Mouse (Mus musculus) MEL (cell line): ENCODE measurements around the gene Brd9. TPM values are rescaled to one million over a fixed set of nuclear protein-coding genes. Genes with fewer than 3 reads are reported as not detected.

Experiments
- DNase-seq: peaks from one replicate; pipeline ENCODE4 v3.0.0; 2011; ENCODE audit warnings: low read depth, low spot score
- H3K27ac ChIP-seq: 2 replicates; pipeline ENCODE4 v1.5.1; 2012; ENCODE audit warnings: low read depth, mild to moderate bottlenecking, control low read depth, low read length, moderate library complexity; ENCODE audit not compliant: control insufficient read depth
- H3K27me3 ChIP-seq, 2 experiments: fragments of 150-350 bp in 1 of 2; sonication (generic) in 1 of 2; 2 replicates each; pipeline ENCODE4 v1.6.1; 2012; ENCODE audit warnings: low read length in 2 of 2, mild to moderate bottlenecking in 2 of 2, improper control_type of control experiment in 1 of 2, moderate library complexity in 1 of 2; ENCODE audit not compliant: insufficient read depth in 2 of 2, control insufficient read depth in 1 of 2
- H3K36me3 ChIP-seq, 2 experiments: 2 replicates each; pipeline ENCODE4 v1.6.1; 2012 to 2014; ENCODE audit warnings: low read length in 2 of 2, improper control_type of control experiment in 1 of 2, inconsistent platforms in 1 of 2, mild to moderate bottlenecking in 1 of 2; ENCODE audit not compliant: insufficient read depth in 2 of 2, control insufficient read depth in 1 of 2
- H3K4me1 ChIP-seq, 2 experiments: fragments of 150-350 bp in 1 of 2; sonication (generic) in 1 of 2; 2 replicates each; pipeline ENCODE4 v1.6.1; 2012; ENCODE audit warnings: low read length in 2 of 2, improper control_type of control experiment in 1 of 2, mild to moderate bottlenecking in 1 of 2; ENCODE audit not compliant: insufficient read depth in 2 of 2, control insufficient read depth in 1 of 2
- H3K4me3 ChIP-seq, 2 experiments: fragments of 150-350 bp in 1 of 2; sonication (generic) in 1 of 2; 2 replicates each; pipeline ENCODE4 v1.5.1; 2012; ENCODE audit warnings: low read depth in 2 of 2, low read length in 2 of 2, mild to moderate bottlenecking in 2 of 2, moderate library complexity in 2 of 2, control low read depth in 1 of 2, improper control_type of control experiment in 1 of 2; ENCODE audit not compliant: control insufficient read depth in 1 of 2, insufficient read depth in 1 of 2
- H3K79me2 ChIP-seq: 2 replicates; pipeline ENCODE4 v1.6.1; 2012; ENCODE audit warnings: mild to moderate bottlenecking, low read length, moderate library complexity; ENCODE audit not compliant: control insufficient read depth, poor library complexity, insufficient read depth
- H3K9ac ChIP-seq: 2 replicates; pipeline ENCODE4 v1.6.1; 2012; ENCODE audit warnings: low read depth, mild to moderate bottlenecking, control low read depth, low read length, moderate library complexity; ENCODE audit not compliant: control insufficient read depth, poor library complexity, severe bottlenecking
- H3K9me3 ChIP-seq: fragments of 150-350 bp; sonication (generic); replicated peaks from 2 replicates; pipeline ENCODE4 v1.6.1; 2012; ENCODE audit warnings: mild to moderate bottlenecking, low read length, improper control_type of control experiment, moderate library complexity; ENCODE audit not compliant: insufficient read depth
- BHLHE40 ChIP-seq: IDR thresholded peaks from 2 replicates; pipeline ENCODE4 v1.6.1; 2012; ENCODE audit warnings: low read depth, mild to moderate bottlenecking, inconsistent platforms, low read length, improper control_type of control experiment, borderline replicate concordance
- CHD1 ChIP-seq: IDR thresholded peaks from 2 replicates; pipeline ENCODE4 v1.6.1; 2012; ENCODE audit warnings: low read depth, mild to moderate bottlenecking, inconsistent platforms, low read length, improper control_type of control experiment
- CHD2 ChIP-seq: IDR thresholded peaks from 2 replicates; pipeline ENCODE4 v1.6.1; 2011; ENCODE audit warnings: low read length, improper control_type of control experiment
- CTCF ChIP-seq, 3 experiments: IDR thresholded peaks in 2 of 3; conservative IDR thresholded peaks in 1 of 3; 2 replicates each; pipeline ENCODE4 v1.5.1; 2011 to 2012; ENCODE audit warnings: low read length in 3 of 3, low read depth in 2 of 3, mild to moderate bottlenecking in 2 of 3, improper control_type of control experiment in 1 of 3, inconsistent platforms in 1 of 3, mixed read lengths in 1 of 3, moderate library complexity in 1 of 3; ENCODE audit not compliant: control insufficient read depth in 1 of 3, insufficient read depth in 1 of 3, poor library complexity in 1 of 3, severe bottlenecking in 1 of 3
- E2F4 ChIP-seq: IDR thresholded peaks from 2 replicates; pipeline ENCODE4 v1.6.1; 2011; ENCODE audit warnings: low read depth, low read length, improper control_type of control experiment, borderline replicate concordance
- ELF1 ChIP-seq: IDR thresholded peaks from 2 replicates; pipeline ENCODE4 v1.6.1; 2014; ENCODE audit warnings: low read depth, mild to moderate bottlenecking, inconsistent platforms, low read length, improper control_type of control experiment, moderate library complexity
- EP300 ChIP-seq, 2 experiments: IDR thresholded peaks; 2 replicates each; pipeline ENCODE4 v1.6.1; 2011; ENCODE audit warnings: improper control_type of control experiment in 2 of 2, low read length in 2 of 2, low read depth in 1 of 2, mild to moderate bottlenecking in 1 of 2
- GABPA ChIP-seq: IDR thresholded peaks from 2 replicates; pipeline ENCODE4 v1.6.1; 2012; ENCODE audit warnings: low read depth, mild to moderate bottlenecking, inconsistent platforms, low read length, improper control_type of control experiment, moderate library complexity
- GATA1 ChIP-seq: IDR thresholded peaks from 2 replicates; pipeline ENCODE4 v1.6.1; 2011; ENCODE audit warnings: low read depth, low read length, improper control_type of control experiment
- HCFC1 ChIP-seq: IDR thresholded peaks from 2 replicates; pipeline ENCODE4 v1.6.1; 2012; ENCODE audit warnings: low read depth, mild to moderate bottlenecking, inconsistent platforms, low read length, improper control_type of control experiment, moderate library complexity
- JUND ChIP-seq: IDR thresholded peaks from 2 replicates; pipeline ENCODE4 v1.6.1; 2011; ENCODE audit warnings: low read depth, mild to moderate bottlenecking, improper control_type of control experiment, low read length
- KAT2A ChIP-seq: conservative IDR thresholded peaks from 2 replicates; pipeline ENCODE4 v1.6.1; 2012; ENCODE audit warnings: low read depth, low read length, improper control_type of control experiment, inconsistent platforms
- MAFK ChIP-seq: IDR thresholded peaks from 2 replicates; pipeline ENCODE4 v1.6.1; 2011; ENCODE audit warnings: low read depth, mild to moderate bottlenecking, low read length, improper control_type of control experiment, borderline replicate concordance
- MAX ChIP-seq: IDR thresholded peaks from 2 replicates; pipeline ENCODE4 v1.6.1; 2011; ENCODE audit warnings: low read length, improper control_type of control experiment
- MAZ ChIP-seq: IDR thresholded peaks from 2 replicates; pipeline ENCODE4 v1.6.1; 2012; ENCODE audit warnings: low read depth, mild to moderate bottlenecking, inconsistent platforms, low read length, improper control_type of control experiment
- MEF2A ChIP-seq: IDR thresholded peaks from 2 replicates; pipeline ENCODE4 v1.6.1; 2014; ENCODE audit warnings: low read depth, mild to moderate bottlenecking, inconsistent platforms, low read length, improper control_type of control experiment; ENCODE audit not compliant: poor library complexity, insufficient replicate concordance, severe bottlenecking; ENCODE audit errors: extremely low read depth
- MXI1 ChIP-seq: IDR thresholded peaks from 2 replicates; pipeline ENCODE4 v1.6.1; 2011; ENCODE audit warnings: mild to moderate bottlenecking, low read depth, low read length, improper control_type of control experiment
- MYB ChIP-seq: IDR thresholded peaks from 2 replicates; pipeline ENCODE4 v1.6.1; 2011; ENCODE audit warnings: mild to moderate bottlenecking, low read depth, low read length, improper control_type of control experiment
- MYC ChIP-seq: IDR thresholded peaks from 2 replicates; pipeline ENCODE4 v1.6.1; 2011; ENCODE audit warnings: low read depth, mild to moderate bottlenecking, low read length, improper control_type of control experiment, moderate library complexity
- NELFE ChIP-seq: IDR thresholded peaks from 2 replicates; pipeline ENCODE4 v1.6.1; 2011; ENCODE audit warnings: low read depth, low read length, improper control_type of control experiment
- NRF1 ChIP-seq: IDR thresholded peaks from 2 replicates; pipeline ENCODE4 v1.6.1; 2014; ENCODE audit warnings: low read depth, mild to moderate bottlenecking, inconsistent platforms, low read length, improper control_type of control experiment, moderate library complexity; ENCODE audit not compliant: poor library complexity, insufficient read depth, severe bottlenecking
- POLR2A ChIP-seq, 2 experiments: IDR thresholded peaks; 2 replicates each; pipeline ENCODE4 v1.6.1; 2011 to 2012; ENCODE audit warnings: low read length in 2 of 2, mild to moderate bottlenecking in 2 of 2, control low read depth in 1 of 2, improper control_type of control experiment in 1 of 2, low read depth in 1 of 2, moderate library complexity in 1 of 2; ENCODE audit not compliant: control insufficient read depth in 1 of 2, insufficient read depth in 1 of 2, poor library complexity in 1 of 2
- POLR2AphosphoS2 ChIP-seq: IDR thresholded peaks from 2 replicates; pipeline ENCODE4 v1.6.1; 2011; ENCODE audit warnings: low read length, improper control_type of control experiment
- POLR2AphosphoS5 ChIP-seq: IDR thresholded peaks from 2 replicates; pipeline ENCODE4 v1.6.1; 2012; ENCODE audit warnings: low read depth, borderline replicate concordance, mild to moderate bottlenecking, inconsistent platforms, low read length, moderate library complexity, mixed read lengths
- RAD21 ChIP-seq: IDR thresholded peaks from 2 replicates; pipeline ENCODE4 v1.6.1; 2011; ENCODE audit warnings: mild to moderate bottlenecking, low read depth, low read length, improper control_type of control experiment
- RCOR1 ChIP-seq: IDR thresholded peaks from 2 replicates; pipeline ENCODE4 v1.6.1; 2012; ENCODE audit warnings: low read depth, mild to moderate bottlenecking, inconsistent platforms, low read length, improper control_type of control experiment
- SIN3A ChIP-seq: IDR thresholded peaks from 2 replicates; pipeline ENCODE4 v1.6.1; 2012; ENCODE audit warnings: low read length, improper control_type of control experiment, inconsistent platforms
- SMC3 ChIP-seq: IDR thresholded peaks from 2 replicates; pipeline ENCODE4 v1.6.1; 2011; ENCODE audit warnings: low read depth, low read length, improper control_type of control experiment
- TAL1 ChIP-seq: IDR thresholded peaks from 2 replicates; pipeline ENCODE4 v1.6.1; 2012; ENCODE audit warnings: mild to moderate bottlenecking, inconsistent platforms, low read length, moderate library complexity, mixed read lengths
- TBP ChIP-seq: IDR thresholded peaks from 2 replicates; pipeline ENCODE4 v1.8.0; 2011; ENCODE audit warnings: low read depth, low read length, improper control_type of control experiment
- TCF12 ChIP-seq: IDR thresholded peaks from 2 replicates; pipeline ENCODE4 v1.6.1; 2014; ENCODE audit warnings: low read depth, mild to moderate bottlenecking, inconsistent platforms, low read length, improper control_type of control experiment, moderate library complexity
- UBTF ChIP-seq: IDR thresholded peaks from 2 replicates; pipeline ENCODE4 v1.6.1; 2012; ENCODE audit warnings: low read depth, mild to moderate bottlenecking, inconsistent platforms, low read length, improper control_type of control experiment, moderate library complexity, borderline replicate concordance; ENCODE audit not compliant: insufficient read depth
- USF1 ChIP-seq: IDR thresholded peaks from 2 replicates; pipeline ENCODE4 v1.6.1; 2014; ENCODE audit warnings: low read depth, mild to moderate bottlenecking, inconsistent platforms, low read length, improper control_type of control experiment, moderate library complexity
- USF2 ChIP-seq, 2 experiments: IDR thresholded peaks; 2 replicates each; pipeline ENCODE4 v1.6.1; 2011 to 2012; ENCODE audit warnings: improper control_type of control experiment in 2 of 2, low read length in 2 of 2, borderline replicate concordance in 1 of 2, inconsistent platforms in 1 of 2, low read depth in 1 of 2, mild to moderate bottlenecking in 1 of 2; ENCODE audit not compliant: insufficient read depth in 1 of 2
- ZC3H11A ChIP-seq: IDR thresholded peaks from 2 replicates; pipeline ENCODE4 v1.6.1; 2012; ENCODE audit warnings: low read depth, mild to moderate bottlenecking, inconsistent platforms, low read length, improper control_type of control experiment
- ZKSCAN1 ChIP-seq: IDR thresholded peaks from 2 replicates; pipeline ENCODE4 v1.6.1; 2012; ENCODE audit warnings: low read depth, mild to moderate bottlenecking, inconsistent platforms, low read length, improper control_type of control experiment, moderate library complexity
- ZMIZ1 ChIP-seq: IDR thresholded peaks from 2 replicates; pipeline ENCODE4 v1.6.1; 2012; ENCODE audit warnings: low read depth, mild to moderate bottlenecking, inconsistent platforms, low read length, improper control_type of control experiment, moderate library complexity
- ZNF384 ChIP-seq: IDR thresholded peaks from 2 replicates; pipeline ENCODE4 v1.6.1; 2012; ENCODE audit warnings: low read depth, mild to moderate bottlenecking, inconsistent platforms, low read length, improper control_type of control experiment
- polyA plus RNA-seq, 2 experiments: library from polyadenylated mRNA; stranded (reverse) in 1 of 2; unstranded in 1 of 2; fragments of >175 nt in 1 of 2; fragments of >200 nt in 1 of 2; gene quantifications; 2 replicates each; pipeline versions ENCODE4 v1.2.1 to v1.2.4; 2012; ENCODE audit warnings: low replicate concordance in 2 of 2, low read depth in 1 of 2; ENCODE audit not compliant: insufficient read length in 2 of 2, insufficient read depth in 1 of 2, missing spikeins in 1 of 2
- total RNA-seq: library from RNA; depleted of rRNA; stranded (reverse); fragments of 300-350 nt; gene quantifications from 2 replicates; pipeline ENCODE4 v1.2.3, GENCODE M21; 2012

Gene Brd9
- total and polyA plus RNA-seq, 3 experiments: 21.4 to 29.2 TPM; not detected in 1

GRCm38 (mm10) chr13:73990761-73991160, 53.1 kb downstream of the Brd9 start:
- DNase-seq: peak; percentile 88
- H3K27me3 ChIP-seq: no peaks in the 10 kb centered on the region
- no peaks in the 10 kb centered on the region for H3K79me2 ChIP-seq
- H3K4me1 ChIP-seq: peaks cover 2 to 14% of the 10 kb centered on the region in 2 experiments; a peak in 2 of 4 replicates
- H3K36me3 ChIP-seq: peaks cover 0 to 17% of the 10 kb centered on the region in 2 experiments; a peak in 2 of 4 replicates
- H3K27ac ChIP-seq: peak overlapping the region; percentile 41; the same call in 1 of the 2 replicates
- no peak overlapping the region for H3K9ac ChIP-seq
- H3K4me3 ChIP-seq: no peak overlapping the region
- no peaks in the 10 kb centered on the region for H3K9me3 ChIP-seq
- TF ChIP-seq ZMIZ1 (no peak), MEF2A (no peak), SIN3A (peak; percentile 88), MYB (no peak), GABPA (no peak), NRF1 (no peak), CHD1 (no peak), BHLHE40 (no peak), MAZ (no peak), JUND (no peak), EP300 (IDR thresholded peaks at IDR 0.05; ENCODE audit: low read depth in 1 of 2, low read length in 2 of 2) (peak; percentile 88 to 92), ZC3H11A (no peak), TBP (no peak), MAFK (no peak), ZKSCAN1 (no peak), UBTF (no peak), TAL1 (peak; percentile 75), KAT2A (no peak), ZNF384 (no peak), CHD2 (no peak), NELFE (no peak), CTCF (IDR thresholded peaks at IDR 0.05 in 2 of 3, conservative IDR thresholded peaks at IDR 0.05 in 1 of 3; ENCODE audit: control insufficient read depth in 1 of 3, insufficient read depth in 1 of 3, low read depth in 2 of 3, low read length in 3 of 3, poor library complexity in 1 of 3, severe bottlenecking in 1 of 3) (no peak), POLR2AphosphoS5 (no peak), RCOR1 (peak; percentile 77; the same call in 1 of the 2 replicates), MAX (no peak), MYC (0 out of 2 replicates have a peak, but pooled peaks have one; percentile 33), E2F4 (no peak), POLR2A (IDR thresholded peaks at IDR 0.05; ENCODE audit: control insufficient read depth in 1 of 2, insufficient read depth in 1 of 2, low read depth in 1 of 2, low read length in 2 of 2, poor library complexity in 1 of 2) (no peak), USF2 (IDR thresholded peaks at IDR 0.05; ENCODE audit: borderline replicate concordance in 1 of 2, insufficient read depth in 1 of 2, low read depth in 1 of 2, low read length in 2 of 2) (no peak), ELF1 (no peak), POLR2AphosphoS2 (no peak), SMC3 (no peak), GATA1 (peak; percentile 94), TCF12 (peak; percentile 90), USF1 (no peak), RAD21 (no peak), MXI1 (no peak), HCFC1 (no peak)
